Mouse (Mus musculus) WW6 (cell line): Measurements from ENCODE around the gene Mettl6.
"Not testable (repeated sequence)": the region's sequence is repeated elsewhere in the genome, so short reads cannot be mapped to it uniquely, and the experiment has no call there.

Source experiments
- DNase-seq: peaks from one replicate; pipeline ENCODE4 v3.0.0-alpha.2; 2013; ENCODE audit warnings: low read depth, low spot score

Mettl6 gene

GRCm38 (mm10) chr14:31473297-31473696, 21.5 kb downstream of the Mettl6 start:
- DNase-seq, result no peak

- DNase-seq, result no peak
Measured at GRCm38 (mm10) chr14:31472451-31473061, 22.3 kb downstream of the Mettl6 start.

- DNase-seq, result no peak
Measured at GRCm38 (mm10) chr14:31469711-31470110, 25.1 kb downstream of the Mettl6 start.

GRCm38 (mm10) chr14:31464176-31464575, 30.7 kb downstream of the Mettl6 start:
- peak; percentile 34 for DNase-seq

- no peak for DNase-seq
Measured at GRCm38 (mm10) chr14:31462886-31463285, 32.0 kb downstream of the Mettl6 start.

- not testable (repeated sequence) for DNase-seq
Measured at GRCm38 (mm10) chr14:31462226-31462625, 32.6 kb downstream of the Mettl6 start.

- DNase-seq, result no peak
Measured at GRCm38 (mm10) chr14:31458006-31458405, 36.8 kb downstream of the Mettl6 start.

- no peak for DNase-seq
Measured at GRCm38 (mm10) chr14:31456064-31456721, 38.6 kb downstream of the Mettl6 start.

GRCm38 (mm10) chr14:31454849-31455566, 39.8 kb downstream of the Mettl6 start:
- DNase-seq, result no peak

- not testable (repeated sequence) for DNase-seq
Measured at GRCm38 (mm10) chr14:31453946-31454345, 40.9 kb downstream of the Mettl6 start.

GRCm38 (mm10) chr14:31448994-31449393, 45.8 kb downstream of the Mettl6 start:
- no peak for DNase-seq

GRCm38 (mm10) chr14:31443616-31444015, 51.2 kb downstream of the Mettl6 start:
- no peak for DNase-seq

- no peak for DNase-seq
Measured at GRCm38 (mm10) chr14:31440725-31441124, 54.1 kb downstream of the Mettl6 start.

- DNase-seq, result no peak
Measured at GRCm38 (mm10) chr14:31440230-31440629, 54.6 kb downstream of the Mettl6 start.

GRCm38 (mm10) chr14:31439279-31439678, 55.6 kb downstream of the Mettl6 start:
- no peak for DNase-seq

- DNase-seq, result no peak
Measured at GRCm38 (mm10) chr14:31437826-31438529, 56.9 kb downstream of the Mettl6 start.

- peak; percentile 58 for DNase-seq
Measured at GRCm38 (mm10) chr14:31435930-31436693, 58.7 kb downstream of the Mettl6 start, which contains the start of gene Sh3bp5. TSS of gene Sh3bp5 (minus strand) at chr14:31436078.

GRCm38 (mm10) chr14:31435018-31435915, 59.6 kb downstream of the Mettl6 start:
- DNase-seq, result peak; percentile 7

GRCm38 (mm10) chr14:31434426-31434825, 60.4 kb downstream of the Mettl6 start:
- DNase-seq, result no peak

- DNase-seq, result no peak
Measured at GRCm38 (mm10) chr14:31433851-31434360, 60.9 kb downstream of the Mettl6 start.
